Mouse (Mus musculus) ES-Bruce4 (cell line): ENCODE measurements around the gene Sphk1. TPM values are rescaled to one million over a fixed set of nuclear protein-coding genes. Genes with fewer than 3 reads are reported as not detected.
"Not testable (repeated sequence)": the region's sequence is repeated elsewhere in the genome, so short reads cannot be mapped to it uniquely, and the experiment has no call there.

Experiments used
- H3K27ac ChIP-seq: 2 replicates; pipeline ENCODE4 v1.5.1; 2012; ENCODE audit warnings: low read length, inconsistent platforms; ENCODE audit not compliant: insufficient read depth
- H3K27me3 ChIP-seq: 2 replicates; pipeline ENCODE4 v1.6.1; 2012; ENCODE audit warnings: mild to moderate bottlenecking, low read length, inconsistent platforms; ENCODE audit not compliant: control insufficient read depth, poor library complexity, insufficient read depth, severe bottlenecking
- H3K36me3 ChIP-seq: 2 replicates; pipeline ENCODE4 v1.6.1; 2012; ENCODE audit warnings: inconsistent platforms, mild to moderate bottlenecking, low read length, moderate library complexity; ENCODE audit not compliant: control insufficient read depth, poor library complexity, insufficient read depth, severe bottlenecking
- H3K4me1 ChIP-seq: one replicate; pipeline ENCODE4 v1.8.1; 2011; ENCODE audit warnings: low read length; ENCODE audit not compliant: control insufficient read depth, insufficient read depth
- H3K4me3 ChIP-seq: 2 replicates; pipeline ENCODE4 v1.5.1; 2011; ENCODE audit warnings: low read depth, mild to moderate bottlenecking, low read length
- H3K9ac ChIP-seq: 2 replicates; pipeline ENCODE4 v1.6.1; 2012; ENCODE audit warnings: low read depth, mild to moderate bottlenecking, inconsistent platforms; ENCODE audit not compliant: poor library complexity, severe bottlenecking
- H3K9me3 ChIP-seq: replicated peaks from 2 replicates; pipeline ENCODE4 v1.6.1; 2012; ENCODE audit warnings: mild to moderate bottlenecking, low read length, inconsistent platforms; ENCODE audit not compliant: control insufficient read depth, poor library complexity, insufficient read depth, severe bottlenecking
- CTCF ChIP-seq: IDR thresholded peaks from one replicate; pipeline ENCODE4 v1.8.1; 2011; ENCODE audit warnings: low read depth, low read length
- EP300 ChIP-seq: IDR thresholded peaks from 2 replicates; pipeline ENCODE4 v1.6.1; 2011; ENCODE audit warnings: low read depth, low read length; ENCODE audit not compliant: insufficient read depth
- POLR2A ChIP-seq: IDR thresholded peaks from one replicate; pipeline ENCODE4 v1.8.1; 2011; ENCODE audit warnings: low read length; ENCODE audit not compliant: insufficient read depth
- polyA plus RNA-seq: library from polyadenylated mRNA; stranded (reverse); fragments of >200 nt; gene quantifications from 2 replicates; pipeline ENCODE4 v1.2.4, GENCODE M21; 2011; ENCODE audit warnings: low read depth; ENCODE audit not compliant: missing spikeins, insufficient read depth, insufficient read length

Gene Sphk1
- polyA plus RNA-seq, 1 experiment, result 0.88 TPM

DNA sequence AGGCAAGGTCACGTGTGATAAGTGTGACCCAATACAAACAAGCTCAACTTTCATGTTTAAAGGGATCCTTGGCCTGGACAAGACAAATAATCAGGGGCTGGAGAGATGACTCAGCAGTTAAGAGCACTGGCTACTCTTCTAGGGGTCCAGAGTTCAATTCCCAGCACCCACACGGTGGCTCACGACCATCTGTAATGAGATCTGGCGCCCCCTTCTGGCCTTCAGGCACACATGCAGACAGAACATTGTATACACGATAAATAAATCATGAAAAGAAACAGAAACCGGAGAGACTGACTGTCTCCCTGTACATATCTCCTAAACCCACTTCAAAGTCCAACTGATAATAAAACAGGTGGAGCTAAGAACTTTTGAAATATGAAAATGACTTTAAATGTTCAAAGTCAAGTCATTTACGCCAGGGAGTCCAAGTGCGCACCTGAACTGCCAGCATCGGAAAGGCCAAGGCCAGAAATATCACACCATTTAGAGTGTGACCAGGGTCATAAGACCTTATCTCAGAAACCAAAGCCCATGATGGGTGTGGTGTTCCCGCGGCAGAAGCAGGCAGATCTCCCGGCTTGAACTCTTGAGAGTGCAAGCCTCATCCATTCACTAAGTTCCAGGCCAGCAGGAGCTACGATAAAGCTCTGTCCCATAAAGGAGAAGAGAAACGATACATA is 41.9 kb upstream of the Sphk1 start:
- H3K4me3 ChIP-seq, result peak overlapping the region; percentile 72
- H3K9ac ChIP-seq, result peak overlapping the region; percentile 83
- H3K4me1 ChIP-seq, result no peaks in the 10 kb centered on the region
- TF ChIP-seq CTCF (peak; percentile 71), POLR2A (no peak), EP300 (no peak)
- no peak overlapping the region; the same call in 1 of the 2 replicates for H3K27ac ChIP-seq
- H3K27me3 ChIP-seq, result no peaks in the 10 kb centered on the region
- H3K36me3 ChIP-seq, result peaks cover 24% of the 10 kb centered on the region
- no peaks in the 10 kb centered on the region for H3K9me3 ChIP-seq

- H3K36me3 ChIP-seq, result peaks cover 15% of the 10 kb centered on the region
Observed at GRCm38 (mm10) chr11:116489771-116490231, 40.9 kb upstream of the Sphk1 start.

GRCm38 (mm10) chr11:116490232-116491107 is 40.3 kb upstream of the Sphk1 start:
- Histone ChIP-seq H3K36me3 (peaks cover 8% of the 10 kb centered on the region), H3K27ac (peak overlapping the region; percentile 58), H3K4me3 (peak overlapping the region; percentile 72), H3K27me3 (no peaks in the 10 kb centered on the region), H3K9me3 (no peaks in the 10 kb centered on the region), H3K4me1 (no peaks in the 10 kb centered on the region), H3K9ac (peak overlapping the region; percentile 83)
- no peak for TF ChIP-seq EP300
- TF ChIP-seq POLR2A, result peak; percentile 72

More at GRCm38 (mm10) chr11:116489771-116490231, 40.9 kb upstream of the Sphk1 start:
- Histone ChIP-seq H3K4me1 (no peaks in the 10 kb centered on the region), H3K27ac (no peak overlapping the region), H3K9ac (peak overlapping the region; percentile 83), H3K9me3 (no peaks in the 10 kb centered on the region), H3K4me3 (peak overlapping the region; percentile 72), H3K27me3 (no peaks in the 10 kb centered on the region)
- no peak for TF ChIP-seq POLR2A
- no peak for TF ChIP-seq EP300
- TF ChIP-seq CTCF, result no peak

- Histone ChIP-seq H3K4me3 (no peak overlapping the region), H3K9ac (peak overlapping the region; percentile 83; the same call in 1 of the 2 replicates), H3K4me1 (no peaks in the 10 kb centered on the region), H3K27ac (0 out of 2 replicates have a peak overlapping the region, but pooled peaks have one; percentile 6), H3K9me3 (no peaks in the 10 kb centered on the region), H3K27me3 (no peaks in the 10 kb centered on the region), H3K36me3 (peaks cover 2% of the 10 kb centered on the region; the same call in 1 of the 2 replicates)
- TF ChIP-seq CTCF (no peak), EP300 (no peak), POLR2A (no peak)
Observed at GRCm38 (mm10) chr11:116491338-116491737, 39.4 kb upstream of the Sphk1 start.

DNA sequence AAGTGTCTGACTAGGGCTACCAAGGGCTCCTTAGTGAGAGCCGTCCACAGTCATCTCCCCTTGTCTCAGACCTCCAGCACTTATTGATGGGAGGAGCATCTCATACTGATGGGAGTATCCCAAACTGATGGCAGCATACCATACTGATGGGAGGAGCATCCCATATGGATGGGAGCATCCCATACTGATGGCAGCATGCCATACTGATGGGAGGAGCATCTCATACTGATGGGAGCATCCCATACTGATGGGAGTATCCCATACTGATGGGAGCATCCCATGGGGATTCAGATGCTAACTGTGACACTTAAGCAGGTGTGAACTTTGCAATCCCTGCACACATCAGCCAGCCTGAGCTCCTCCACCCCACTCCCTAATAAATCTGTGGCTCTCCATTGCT is 38.2 kb upstream of the Sphk1 start:
- not testable (repeated sequence) for H3K4me3 ChIP-seq, H3K27ac ChIP-seq, H3K9me3 ChIP-seq, H3K27me3 ChIP-seq, H3K9ac ChIP-seq, H3K36me3 ChIP-seq, H3K4me1 ChIP-seq

- Histone ChIP-seq H3K4me3 (no peak overlapping the region), H3K27me3 (no peaks in the 10 kb centered on the region), H3K9me3 (no peaks in the 10 kb centered on the region), H3K36me3 (no peaks in the 10 kb centered on the region), H3K4me1 (no peaks in the 10 kb centered on the region), H3K9ac (no peak overlapping the region), H3K27ac (no peak overlapping the region)
- no peak for TF ChIP-seq POLR2A
- TF ChIP-seq EP300, result no peak
- no peak for TF ChIP-seq CTCF
Observed at GRCm38 (mm10) chr11:116493191-116493590, 37.5 kb upstream of the Sphk1 start.
